Mouse (Mus musculus): ENCODE results near the gene Srrm4. TPM values are rescaled to one million over a fixed set of nuclear protein-coding genes. Genes with fewer than 3 reads are reported as not detected.

The Srrm4 gene
- 10 to 100 TPM; 45.3 to 53.8 TPM for total RNA-seq (2021)

DNA sequence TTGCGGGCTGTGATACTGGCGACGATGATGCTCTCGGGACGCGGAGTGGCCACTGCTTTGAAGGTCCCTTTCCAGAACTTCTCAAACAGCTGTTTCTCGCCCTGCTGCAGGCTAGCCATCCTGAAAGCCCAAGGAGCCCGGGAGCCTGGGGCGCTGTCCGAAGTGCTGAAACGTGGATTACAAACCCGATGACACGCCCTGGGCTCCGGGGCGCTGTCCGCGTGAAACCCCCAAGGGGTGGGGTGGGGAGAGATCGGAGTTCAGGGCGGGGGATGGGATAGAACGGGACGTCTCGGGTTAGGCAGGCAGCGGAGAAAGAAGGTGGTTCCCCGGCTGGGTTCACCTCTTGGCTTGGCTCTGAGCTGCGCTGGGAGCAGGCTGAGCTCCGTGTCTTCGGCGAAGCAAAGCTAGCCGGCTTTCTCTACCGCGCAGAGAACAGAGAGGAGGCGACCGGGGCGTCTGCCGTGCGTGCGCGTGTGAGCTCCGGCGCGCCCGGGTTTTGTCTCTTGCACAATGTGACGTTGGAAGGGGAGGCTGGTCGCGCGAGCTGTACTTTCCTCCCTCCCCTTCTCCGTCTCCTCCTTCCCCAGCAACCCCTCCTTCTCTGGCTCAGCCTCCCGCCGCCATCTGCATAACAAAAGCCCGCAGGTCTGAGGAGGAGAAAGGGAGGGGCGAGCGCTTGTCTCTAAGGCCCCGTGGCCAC lies at the start of gene Srrm4:
Gene Srrm4, minus strand, starts transcription at position 472 of the 703 bp plus-strand sequence.
- peak; percentile 93 for DNase-seq
- intact Hi-C loops (cut with DNase I), result loop anchor here (5.0 to 10.0 kb wide), 2 partner anchors 359 to 467 kb away; no protein-coding TSS in a partner anchor

DNA sequence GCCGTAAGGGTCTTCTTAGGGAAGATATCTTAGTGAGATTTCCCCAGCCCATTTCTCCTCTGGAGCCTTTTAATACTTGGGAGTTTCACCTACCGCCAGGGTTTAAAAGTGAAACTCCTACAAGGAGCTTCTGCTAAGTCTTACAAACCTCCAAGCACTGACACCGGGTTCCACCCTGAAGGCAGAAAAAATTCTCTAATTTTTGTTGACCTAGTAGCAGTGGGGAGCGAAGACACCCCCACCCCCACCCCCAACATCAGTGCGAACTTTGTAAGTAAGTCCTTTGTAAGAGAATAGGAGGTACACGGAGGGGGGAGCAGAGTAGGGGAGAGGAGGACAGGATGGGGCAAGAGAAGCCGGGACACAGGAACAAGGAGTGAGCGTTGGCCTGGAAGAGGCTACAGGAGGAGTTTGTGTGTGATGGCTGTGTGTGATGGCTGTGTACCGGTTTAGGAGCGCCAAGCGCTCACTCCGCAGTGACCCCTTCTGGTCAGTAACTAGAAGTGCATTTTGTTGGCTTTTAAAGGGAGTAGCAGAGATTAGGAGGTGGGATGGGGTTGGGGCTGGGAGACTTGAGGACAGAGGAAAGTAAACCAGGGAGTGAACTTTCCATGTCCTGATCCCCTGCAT lies 1.3 kb upstream of the Srrm4 start:
- intact Hi-C loops (cut with DNase I), result loop anchor here (5.0 to 10.0 kb wide), 2 partner anchors 361 to 468 kb away; no protein-coding TSS in a partner anchor

DNA sequence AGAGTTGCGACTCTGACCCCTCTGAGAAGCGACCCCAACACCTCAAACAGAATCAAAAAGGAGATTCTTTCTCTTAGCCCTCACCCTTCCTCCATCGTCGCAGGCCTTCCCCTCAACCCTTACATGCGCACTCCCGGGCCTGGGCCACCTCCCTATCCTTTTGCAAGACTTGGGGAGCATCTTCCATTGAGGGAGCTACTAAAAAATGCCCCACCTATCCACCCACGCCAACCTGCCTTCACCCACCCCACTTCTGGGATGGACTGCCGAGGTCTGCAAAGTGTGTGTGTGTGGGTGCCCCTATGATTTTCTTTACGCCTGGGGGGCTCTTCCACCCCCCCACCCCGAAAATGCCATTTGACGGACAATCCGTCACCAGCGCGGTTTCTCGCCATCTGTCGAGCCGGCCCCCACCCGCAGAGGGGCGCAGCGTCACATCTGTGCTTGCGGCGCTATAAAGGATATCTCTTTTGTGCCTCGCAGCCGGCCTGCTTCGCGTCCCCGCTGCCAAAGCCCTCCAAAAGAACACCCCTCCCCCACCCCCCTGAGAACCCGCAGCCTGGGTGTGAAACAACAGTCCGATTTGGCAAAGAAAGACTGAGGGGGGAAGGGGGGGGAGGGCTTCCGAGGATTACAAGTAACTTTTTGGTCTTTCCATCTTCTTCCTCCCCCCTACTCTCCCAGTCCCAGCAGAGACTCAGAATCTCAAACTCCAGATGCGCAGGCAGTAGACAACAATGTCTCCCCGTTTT lies 608 bp upstream of the Srrm4 start:
- intact Hi-C loops (cut with DNase I), result loop anchor here (5.0 to 10.0 kb wide), 2 partner anchors 360 to 467 kb away; no protein-coding TSS in a partner anchor
- peak; percentile 89 for DNase-seq

More for the DNA sequence above, 1.3 kb upstream of the Srrm4 start:
- peak; percentile 56 for DNase-seq

DNA sequence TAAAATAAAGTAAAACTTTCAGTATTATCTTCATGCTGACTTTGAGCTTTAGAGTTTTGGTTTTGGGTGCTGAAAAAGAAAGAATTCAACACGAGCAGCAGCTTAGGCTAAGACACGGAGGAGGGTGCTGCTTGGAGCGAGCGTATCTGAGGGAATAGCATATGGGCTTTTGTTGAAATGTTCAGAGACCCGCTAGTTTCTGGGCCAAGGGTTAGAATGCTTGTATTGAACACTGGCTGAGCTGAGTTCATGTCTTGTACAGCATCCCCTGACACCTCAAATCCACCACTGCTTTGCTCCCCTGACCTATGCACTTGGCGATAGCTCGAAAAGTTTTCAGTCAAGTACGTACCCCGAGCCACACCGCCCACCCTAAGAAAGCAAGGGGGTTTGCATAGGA lies 919 bp downstream of the Srrm4 start:
- intact Hi-C loops (cut with DNase I), result loop anchor here (5.0 to 10.0 kb wide), 2 partner anchors 358 to 466 kb away; no protein-coding TSS in a partner anchor
- no peak for DNase-seq

DNA sequence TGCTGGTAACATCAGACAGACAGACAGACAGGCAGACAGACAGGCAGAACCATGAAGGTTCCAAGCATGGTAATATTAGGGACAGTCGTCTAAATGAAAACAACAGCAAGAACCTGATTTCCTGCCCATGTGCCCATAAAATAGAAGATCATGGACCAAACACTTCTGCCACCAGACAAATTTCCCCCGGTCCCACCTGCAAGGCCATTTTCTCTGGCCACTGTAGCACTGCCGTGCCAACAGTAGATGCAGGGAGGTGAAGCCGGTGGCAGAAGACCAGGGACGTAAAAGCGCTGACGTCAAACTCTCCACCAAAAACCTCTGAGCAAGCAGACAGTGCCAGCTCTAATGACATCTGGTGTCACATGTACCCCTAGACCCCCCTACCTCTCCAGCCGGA lies 2.0 kb downstream of the Srrm4 start:
- intact Hi-C loops (cut with DNase I), result loop anchor here (5.0 to 10.0 kb wide), 2 partner anchors 357 to 465 kb away; no protein-coding TSS in a partner anchor
- DNase-seq, result no peak

DNA sequence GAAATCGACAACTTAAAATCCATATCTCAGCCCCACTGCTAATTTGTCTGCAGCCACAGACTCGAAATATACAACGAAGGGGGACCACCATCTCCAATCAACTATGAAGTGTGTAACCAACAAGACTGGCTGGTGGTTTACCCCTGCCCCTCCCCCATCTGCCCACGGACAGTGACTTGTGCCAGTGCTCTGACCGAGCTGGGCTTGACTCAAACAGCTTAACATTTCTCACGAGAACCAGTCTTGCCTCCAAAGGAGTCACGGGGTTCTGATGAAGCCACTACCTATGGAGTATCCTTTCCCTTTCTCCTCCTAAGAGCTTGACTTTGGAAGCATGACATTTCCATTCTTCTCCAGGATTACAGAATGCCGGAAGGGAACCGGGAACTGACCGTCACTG lies 2.8 kb downstream of the Srrm4 start:
- intact Hi-C loops (cut with DNase I), result no loop called here
- DNase-seq, result peak; percentile 59

DNA sequence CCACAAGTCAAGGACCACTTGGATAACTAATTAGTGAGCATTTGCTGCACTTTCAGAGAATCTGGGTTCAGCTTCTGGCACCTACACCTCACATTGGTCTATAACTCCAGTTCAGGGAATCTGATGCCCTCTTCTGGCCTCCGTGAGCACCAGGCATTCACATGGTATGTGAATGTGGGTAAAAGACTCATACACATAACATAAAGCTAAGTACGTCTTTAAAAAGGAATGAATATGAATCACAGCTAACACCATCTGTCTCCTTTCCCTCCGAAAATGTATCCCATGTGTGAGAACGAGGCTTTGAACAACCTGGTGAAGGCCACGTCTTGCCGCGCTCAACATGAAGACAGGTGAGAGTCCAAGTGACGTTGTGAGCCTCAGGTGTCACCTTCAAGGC lies 12.1 kb downstream of the Srrm4 start:
- intact Hi-C loops (cut with DNase I), result no loop called here
- no peak for DNase-seq

DNA sequence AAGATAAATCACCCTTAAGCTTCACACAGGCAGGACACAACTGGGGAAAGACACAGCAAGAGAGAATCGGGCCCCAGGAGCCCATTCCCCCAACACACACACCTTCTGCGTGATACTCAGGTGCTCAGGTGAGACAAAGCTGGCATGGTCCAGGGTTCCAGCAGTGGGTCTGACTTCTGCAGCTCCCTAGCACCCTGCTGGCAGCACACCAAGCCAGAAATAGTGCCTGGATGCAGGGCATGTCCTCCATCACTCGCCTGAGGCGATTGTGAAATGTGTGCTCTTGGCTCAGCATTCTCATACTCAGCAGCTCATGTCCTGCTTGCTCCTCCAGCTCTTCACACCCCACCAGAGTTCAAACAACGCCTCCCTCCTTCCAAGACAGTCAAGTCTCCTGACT lies 14.5 kb downstream of the Srrm4 start:
- DNase-seq, result no peak
- intact Hi-C loops (cut with DNase I), result no loop called here

DNA sequence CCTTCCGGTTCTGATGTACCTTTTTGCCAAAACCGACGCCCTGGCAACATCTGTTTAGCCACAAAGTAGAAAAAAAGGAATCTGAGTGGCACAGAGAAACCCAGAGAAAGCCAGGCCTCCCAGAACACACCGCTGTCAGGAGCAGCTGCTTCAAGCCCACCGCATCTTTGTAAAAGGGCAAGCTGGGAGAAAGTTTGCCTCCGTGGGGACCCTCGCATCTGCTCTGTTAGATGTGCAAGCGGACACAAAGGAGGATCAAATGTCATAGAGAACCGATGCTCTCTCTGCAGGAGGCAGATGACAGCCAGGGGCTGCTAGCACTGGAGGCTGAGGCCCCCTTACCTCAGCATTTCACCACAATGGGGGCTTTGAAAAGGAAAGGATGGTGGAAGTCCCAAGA lies 18.3 kb downstream of the Srrm4 start:
- intact Hi-C loops (cut with DNase I), result no loop called here
- DNase-seq, result no peak

DNA sequence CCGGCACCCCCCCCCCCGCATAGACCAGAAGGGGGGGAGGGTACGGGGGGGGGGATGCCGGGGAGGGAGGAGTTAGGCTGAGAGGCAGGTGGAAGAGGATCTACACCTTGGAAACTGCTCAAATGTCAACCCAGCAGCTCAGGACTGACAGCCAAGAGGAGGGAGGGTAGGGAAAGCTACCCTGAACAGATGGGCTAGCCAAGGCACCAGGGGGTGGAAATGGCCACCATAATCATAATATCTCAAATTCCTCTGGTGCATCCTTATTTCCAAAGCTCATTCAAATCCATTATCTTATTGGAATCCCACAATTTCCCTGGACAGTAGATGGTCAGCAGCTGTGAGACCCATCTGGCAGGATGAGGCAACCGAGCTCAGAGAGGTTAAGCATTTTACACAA lies 19.7 kb downstream of the Srrm4 start:
- peak; percentile 47 for DNase-seq
- intact Hi-C loops (cut with DNase I), result no loop called here

DNA sequence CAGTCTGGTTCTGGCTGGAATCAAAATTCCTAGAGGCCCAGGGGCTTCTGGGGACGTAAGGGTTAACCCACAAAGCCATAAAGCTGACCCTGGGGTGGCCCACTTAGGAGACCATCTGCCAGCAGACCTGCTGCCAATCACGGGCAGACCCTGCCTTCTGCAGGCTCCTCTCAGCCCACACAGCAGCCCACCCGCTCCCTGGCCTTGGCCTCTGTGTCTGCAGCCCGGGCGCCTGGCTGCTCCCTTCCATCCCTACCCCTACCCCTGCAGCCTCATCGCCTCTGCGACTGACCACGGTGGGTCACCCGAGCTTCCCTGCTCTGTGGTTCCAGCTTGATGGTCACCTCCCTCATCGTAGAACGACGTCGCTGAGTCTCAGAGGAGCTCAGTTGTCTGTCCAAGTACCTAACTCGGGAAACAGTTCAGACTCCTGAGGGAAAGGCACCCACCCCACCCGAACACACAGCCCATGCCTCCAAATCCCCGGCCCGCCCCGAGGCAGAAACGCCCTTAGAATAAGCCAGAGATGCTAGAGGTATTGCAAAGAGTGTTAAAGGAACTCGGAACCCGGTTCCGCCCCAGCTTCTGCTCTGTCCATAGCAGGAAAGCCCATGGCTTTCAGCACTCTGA lies 20.3 kb downstream of the Srrm4 start:
- intact Hi-C loops (cut with DNase I), result no loop called here
- DNase-seq, result peak; percentile 93

DNA sequence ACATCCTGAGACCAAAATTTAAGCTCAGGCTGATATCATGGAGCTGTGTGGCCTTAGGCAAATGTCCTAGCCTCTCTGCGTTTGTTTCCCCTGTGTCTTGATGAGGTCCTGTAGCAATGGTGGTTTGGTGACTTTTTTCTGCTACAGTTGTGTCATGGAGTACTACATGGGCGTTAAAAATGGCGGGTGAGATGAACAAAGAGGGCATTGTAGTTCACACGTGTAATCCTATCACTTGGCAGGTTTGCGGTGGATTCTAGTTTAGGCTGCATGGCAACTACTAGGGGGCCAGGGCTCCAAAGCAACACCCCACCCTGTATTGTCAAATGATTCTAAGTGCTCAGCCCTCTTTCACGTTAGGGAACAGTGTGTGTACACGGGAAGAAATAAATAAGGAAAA lies 21.1 kb downstream of the Srrm4 start:
- intact Hi-C loops (cut with DNase I), result no loop called here
- no peak for DNase-seq

DNA sequence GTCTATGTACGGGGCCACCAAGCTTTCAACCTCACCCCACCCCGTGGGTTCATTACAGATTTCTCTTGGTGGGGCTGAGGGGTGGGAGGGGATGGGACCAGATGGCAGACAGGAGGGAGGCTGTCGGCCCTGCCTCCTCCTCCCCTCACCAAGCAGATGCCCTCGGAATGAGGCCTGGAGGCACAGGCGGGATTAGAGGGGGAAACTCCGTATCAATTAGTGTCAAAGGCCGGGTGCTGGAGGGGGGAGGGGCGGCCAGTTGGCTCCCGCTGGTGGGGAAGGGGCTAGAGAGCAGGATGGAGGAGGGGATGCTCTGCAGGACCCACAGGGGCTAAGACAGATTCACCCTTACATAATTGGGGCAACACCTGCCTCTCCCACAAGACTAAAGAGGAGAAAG lies 22.0 kb downstream of the Srrm4 start:
- DNase-seq, result peak; percentile 93
- intact Hi-C loops (cut with DNase I), result no loop called here

DNA sequence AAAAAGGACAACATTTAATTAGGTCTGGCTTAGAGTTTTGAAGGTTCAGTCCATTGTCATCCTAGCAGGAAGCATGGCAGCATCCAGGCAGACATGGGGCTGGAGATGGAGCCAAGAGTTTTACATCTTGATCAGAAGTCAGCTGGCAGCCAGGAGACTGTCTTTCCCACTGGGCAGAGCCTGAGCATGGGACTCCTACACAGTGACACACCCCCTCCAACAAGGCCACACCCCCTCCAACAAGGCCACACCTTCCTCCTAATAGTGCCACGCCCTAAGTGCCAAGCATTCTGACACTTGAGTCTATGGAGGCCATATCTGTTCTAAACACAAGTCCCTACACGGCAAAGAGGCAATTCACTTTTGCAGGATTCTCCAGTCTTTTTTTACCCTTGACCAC lies 23.6 kb downstream of the Srrm4 start:
- DNase-seq, result peak; percentile 36
- intact Hi-C loops (cut with DNase I), result no loop called here

DNA sequence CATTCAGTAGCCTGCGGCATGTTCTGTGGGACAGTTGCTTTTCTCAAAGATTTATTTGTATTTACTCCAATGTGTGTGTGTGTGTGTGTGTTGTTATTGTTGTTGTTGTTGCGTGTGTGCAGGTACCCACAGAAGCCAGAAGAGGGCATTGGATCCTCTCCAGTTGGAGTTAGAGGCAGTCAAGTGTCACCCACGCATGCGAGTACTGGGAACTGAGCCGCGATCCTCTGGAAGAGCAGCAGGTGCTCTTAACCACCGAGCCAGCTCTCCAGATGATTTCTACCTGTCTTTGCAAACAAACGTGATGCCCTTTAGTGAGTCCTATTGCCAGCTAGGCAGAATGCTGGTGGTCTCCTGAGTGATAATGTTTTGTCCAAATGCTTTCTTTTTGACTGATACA lies 24.3 kb downstream of the Srrm4 start:
- no peak for DNase-seq
- intact Hi-C loops (cut with DNase I), result no loop called here

DNA sequence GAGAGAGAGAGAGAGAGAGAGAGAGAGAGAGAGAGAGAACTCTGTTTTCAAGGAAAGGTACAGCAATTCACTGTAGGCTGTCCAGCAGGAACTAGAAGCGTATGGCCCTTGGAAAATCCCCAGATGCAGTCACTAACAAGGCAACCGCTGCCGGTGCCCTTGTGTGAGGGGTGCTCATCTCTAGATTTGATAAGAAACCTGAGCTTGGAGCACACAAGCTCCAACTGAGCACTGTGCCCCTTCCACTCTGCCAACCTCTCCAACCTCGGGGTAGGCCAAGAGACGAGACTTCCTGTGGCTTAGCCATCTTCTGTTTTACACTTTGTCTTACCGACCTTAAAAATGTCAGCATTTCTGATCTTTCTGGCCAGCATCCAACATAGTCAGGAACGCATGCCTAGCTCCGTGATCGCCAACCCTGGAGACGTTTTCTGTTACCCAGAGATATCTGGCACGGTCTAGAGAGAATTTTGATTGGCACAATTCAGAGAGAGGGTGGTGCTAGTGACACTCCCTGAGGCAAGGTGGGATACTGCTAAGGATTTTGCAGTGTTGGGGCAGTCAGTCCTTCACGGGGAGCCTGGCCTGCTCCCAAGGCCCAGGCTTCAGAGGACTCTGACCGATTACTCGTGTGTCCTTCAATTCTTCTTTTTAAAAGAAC lies 25.1 kb downstream of the Srrm4 start:
- DNase-seq, result peak; percentile 38
- intact Hi-C loops (cut with DNase I), result no loop called here

DNA sequence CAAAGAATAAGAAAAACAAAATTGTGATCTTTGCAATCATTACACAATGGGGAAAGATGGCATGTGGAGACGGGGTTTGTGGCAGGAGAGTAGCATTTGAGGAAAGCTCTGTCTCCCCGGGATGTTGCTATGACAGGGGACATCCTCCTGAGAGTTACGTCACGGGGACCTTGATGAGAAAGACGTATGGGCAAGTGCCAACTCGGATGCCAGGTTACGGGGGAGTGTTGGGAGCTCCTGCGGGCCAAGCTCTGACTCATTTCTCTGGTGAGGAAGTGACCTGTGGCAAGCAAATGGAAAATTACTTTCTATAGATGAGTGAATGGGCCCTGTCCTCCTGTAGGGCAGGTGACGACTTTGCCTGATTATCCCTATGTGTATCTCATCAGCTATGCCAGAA lies 26.0 kb downstream of the Srrm4 start:
- DNase-seq, result no peak

DNA sequence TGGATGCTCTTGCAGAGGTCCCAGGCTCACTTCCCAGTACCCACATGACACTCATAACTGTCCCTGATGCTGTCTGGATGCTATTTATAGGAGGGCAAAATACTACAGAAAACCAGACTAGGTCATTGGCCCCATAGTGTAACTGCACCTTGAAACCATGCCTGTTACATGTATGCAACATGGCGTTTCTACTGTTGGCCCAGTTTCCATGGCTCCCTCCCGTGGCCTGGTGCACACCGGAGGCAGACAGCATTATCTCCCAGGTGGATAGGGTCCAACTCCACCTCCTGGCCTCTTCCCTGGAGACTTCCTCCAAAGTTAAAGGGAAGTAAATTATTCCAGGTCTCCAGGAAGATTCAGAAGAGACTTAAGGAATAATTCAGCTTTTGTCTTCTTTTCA lies 27.2 kb downstream of the Srrm4 start:
- no peak for DNase-seq
- intact Hi-C loops (cut with DNase I), result no loop called here

More for the DNA sequence above, 26.0 kb downstream of the Srrm4 start:
- intact Hi-C loops (cut with DNase I), result no loop called here

DNA sequence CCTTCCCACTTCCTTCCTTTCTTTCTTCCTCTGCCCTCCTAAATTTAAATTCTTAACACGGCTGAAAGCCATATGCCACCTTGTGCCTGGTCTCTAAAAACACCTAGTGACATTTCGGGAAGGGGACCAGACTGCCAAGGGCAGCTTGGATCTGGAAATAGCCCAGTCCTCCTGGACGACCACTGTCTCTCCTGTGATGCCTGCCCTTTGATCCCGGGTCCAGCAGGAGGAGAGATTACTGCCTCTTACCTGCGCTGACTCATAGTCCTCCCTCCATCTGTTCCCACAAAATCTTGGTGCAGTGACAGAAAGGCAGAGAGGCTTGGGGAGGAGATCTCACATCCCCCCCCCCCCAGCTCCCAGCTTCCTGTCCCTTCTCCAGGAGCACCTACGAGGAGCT lies 27.9 kb downstream of the Srrm4 start:
- intact Hi-C loops (cut with DNase I), result no loop called here
- DNase-seq, result no peak

DNA sequence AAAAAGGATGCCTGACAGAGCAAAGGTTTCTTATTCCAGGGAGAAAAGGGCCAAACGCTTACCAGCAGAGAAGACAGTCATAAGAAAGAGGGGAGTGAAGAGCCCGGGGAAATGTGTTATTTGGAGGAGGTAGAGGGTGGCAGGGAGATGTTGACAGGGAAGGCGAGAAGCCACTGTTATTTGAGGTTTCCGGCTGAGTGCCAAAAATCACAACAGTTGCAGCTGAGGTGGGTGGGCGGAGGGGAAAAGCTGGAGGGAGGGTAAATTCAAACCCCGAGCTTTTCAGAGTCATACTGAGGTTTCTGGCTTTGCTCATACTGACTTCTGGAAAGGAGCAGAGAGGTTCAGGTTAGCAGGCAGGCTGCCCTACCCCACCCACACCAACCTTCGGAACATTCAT lies 32.5 kb downstream of the Srrm4 start:
- intact Hi-C loops (cut with DNase I), result no loop called here
- DNase-seq, result no peak

All from left cerebral cortex, postnatal 4 days (tissue).